Mouse (Mus musculus) right cerebral cortex, postnatal 10 days (tissue): Measurements from ENCODE around the gene Dnah17.

ENCODE experiments used
- DNase-seq, 2 experiments: peaks; one replicate each; pipeline ENCODE4 v3.0.0; 2021; ENCODE audit warnings: low spot score in 2 of 2

The Dnah17 gene

DNA sequence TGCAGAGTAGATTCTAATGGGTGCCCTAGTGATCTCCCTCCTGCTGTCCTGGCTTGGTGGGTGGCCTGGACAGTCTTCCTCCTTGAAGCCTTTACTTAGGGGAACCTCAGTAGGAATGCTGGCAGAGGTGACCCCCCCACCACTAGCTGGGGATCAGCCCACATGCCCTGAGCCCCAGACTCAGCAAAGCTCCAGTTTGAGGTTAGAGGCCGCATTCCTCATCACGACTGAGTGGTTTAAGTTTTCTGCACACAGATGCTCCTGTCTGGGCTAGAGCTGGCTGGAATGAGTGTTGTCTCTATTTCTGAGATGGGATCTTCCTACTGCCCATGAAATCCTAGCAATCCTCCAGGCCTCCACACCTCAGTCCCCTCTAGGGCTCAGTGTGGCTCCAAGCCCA, 106.3 kb downstream of the Dnah17 start:
- no peak for DNase-seq

DNA sequence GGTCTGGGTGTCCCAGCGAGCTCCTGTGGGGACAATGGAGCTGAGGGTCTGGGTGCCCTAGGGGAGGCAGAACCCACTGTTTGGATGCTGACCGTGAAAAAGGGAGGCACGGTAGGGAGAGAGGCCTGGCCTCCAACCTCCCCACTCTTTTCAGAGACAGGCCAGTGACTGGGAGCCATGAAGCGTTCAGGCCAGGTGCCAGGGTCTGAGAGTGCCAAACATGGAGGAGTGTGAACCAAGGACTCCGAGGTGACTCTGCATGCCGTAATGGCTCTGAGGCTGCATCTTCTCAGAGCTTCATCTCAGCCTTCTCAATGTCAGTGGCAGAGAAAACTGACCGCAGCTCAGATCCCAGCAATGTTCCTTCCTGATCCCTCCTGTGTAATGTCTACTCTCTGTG, 107.0 kb downstream of the Dnah17 start:
- no peak for DNase-seq

DNA sequence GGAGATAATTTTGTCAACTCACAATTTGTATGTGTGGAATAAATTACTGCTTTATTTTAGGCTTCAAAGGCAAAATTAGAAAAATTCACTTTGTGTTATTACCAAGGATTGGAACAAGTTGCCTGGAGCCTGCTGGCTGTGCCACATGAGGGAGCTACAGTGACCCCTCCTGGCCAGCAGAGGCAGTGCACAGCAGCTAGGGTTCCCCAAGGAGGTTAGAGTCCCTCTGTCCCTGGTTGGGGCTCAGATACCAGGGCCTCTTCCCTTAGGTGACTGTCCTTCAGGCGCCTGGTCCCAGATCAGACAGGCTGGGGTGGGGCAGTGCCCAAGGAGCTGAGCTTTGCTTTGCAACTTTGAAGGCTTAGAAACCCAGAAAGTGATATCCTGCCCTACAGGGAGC, 108.6 kb downstream of the Dnah17 start:
- peak; percentile 68 to 80 for DNase-seq

DNA sequence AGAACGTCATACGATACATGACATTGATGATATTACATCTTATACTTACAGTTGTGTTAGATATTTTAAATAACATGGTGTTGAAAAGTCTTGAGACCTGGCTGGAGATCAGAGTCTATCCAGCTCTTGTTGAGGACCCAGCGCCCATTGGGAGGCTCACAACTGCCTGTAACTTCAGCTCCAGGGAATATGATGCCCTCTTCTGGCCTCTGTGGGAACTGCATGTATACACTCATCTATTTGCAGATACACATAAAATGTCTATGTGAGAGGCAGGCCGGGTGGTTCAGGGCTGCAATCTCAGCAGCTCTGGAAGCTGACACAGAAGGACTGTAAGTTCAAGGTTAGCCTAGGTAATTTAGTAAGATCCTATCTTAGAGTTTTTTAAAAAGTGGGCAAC, 112.1 kb downstream of the Dnah17 start:
- DNase-seq: no peak

DNA sequence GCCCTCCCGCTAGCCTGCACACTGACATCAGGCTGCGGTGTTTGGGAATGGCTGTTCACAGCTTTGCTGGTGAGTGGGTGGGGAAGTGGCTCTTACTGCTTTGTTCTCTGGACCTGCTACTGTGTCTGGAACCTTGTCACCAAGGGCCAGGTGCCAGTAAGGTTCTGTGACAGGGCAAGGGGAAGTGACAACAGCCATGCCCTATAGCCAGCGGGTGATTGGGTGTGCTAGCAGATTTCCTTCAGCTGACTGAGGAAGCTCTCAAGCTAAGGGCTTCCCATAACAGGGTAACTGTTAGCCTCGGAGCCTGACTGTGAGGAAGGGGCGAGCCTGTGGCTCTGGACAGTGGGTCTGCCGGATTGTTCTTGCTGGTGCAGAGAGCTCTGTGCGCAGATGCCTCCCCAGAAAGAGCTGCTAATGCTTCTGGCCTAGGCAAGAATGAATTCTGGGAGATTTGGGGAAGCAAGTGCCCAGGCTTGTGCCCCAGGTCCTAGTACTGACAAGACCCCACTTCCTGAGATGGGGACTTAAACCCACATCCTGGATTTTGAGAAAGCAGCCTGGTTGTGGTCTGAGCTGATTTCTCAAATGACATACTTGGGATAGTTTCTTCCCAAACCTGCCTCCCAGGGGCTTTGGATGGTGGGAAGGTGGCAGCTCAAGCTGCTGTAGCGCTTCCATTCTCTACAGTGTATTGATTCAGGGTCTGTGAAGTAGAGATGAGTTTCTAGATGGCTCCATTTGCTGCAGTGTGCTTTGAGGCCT, 114.9 kb downstream of the Dnah17 start:
- DNase-seq: no peak

DNA sequence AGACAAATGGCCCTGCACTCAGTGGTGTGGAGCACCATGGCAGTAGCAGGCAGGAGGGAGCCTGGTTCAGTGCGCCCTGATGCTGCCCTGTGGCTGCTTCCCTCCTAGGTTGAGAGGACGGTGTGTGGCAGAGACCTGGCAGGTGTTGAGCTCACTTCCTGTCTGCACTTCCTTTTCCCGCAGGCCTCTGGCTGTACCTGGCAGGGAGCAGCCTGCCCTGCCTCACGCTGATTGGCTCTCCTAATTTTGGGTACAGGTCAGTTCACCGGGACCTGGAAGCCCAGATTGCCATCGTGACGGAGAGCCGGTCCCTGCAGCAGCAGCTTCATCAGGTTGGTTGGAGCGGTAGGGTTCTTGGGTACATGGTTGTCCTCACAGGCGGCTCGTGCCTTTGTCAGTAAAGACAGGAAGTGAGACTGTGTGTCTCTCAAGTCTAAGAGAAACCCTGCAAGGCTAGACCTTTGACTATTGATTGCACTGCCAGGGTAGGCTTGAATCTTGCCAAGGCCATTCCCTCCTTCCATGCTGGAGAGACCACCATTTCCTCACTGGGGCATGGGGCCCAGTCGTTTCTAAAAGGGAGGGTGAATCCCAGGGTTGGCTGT, 115.9 kb downstream of the Dnah17 start:
- no peak for DNase-seq

DNA sequence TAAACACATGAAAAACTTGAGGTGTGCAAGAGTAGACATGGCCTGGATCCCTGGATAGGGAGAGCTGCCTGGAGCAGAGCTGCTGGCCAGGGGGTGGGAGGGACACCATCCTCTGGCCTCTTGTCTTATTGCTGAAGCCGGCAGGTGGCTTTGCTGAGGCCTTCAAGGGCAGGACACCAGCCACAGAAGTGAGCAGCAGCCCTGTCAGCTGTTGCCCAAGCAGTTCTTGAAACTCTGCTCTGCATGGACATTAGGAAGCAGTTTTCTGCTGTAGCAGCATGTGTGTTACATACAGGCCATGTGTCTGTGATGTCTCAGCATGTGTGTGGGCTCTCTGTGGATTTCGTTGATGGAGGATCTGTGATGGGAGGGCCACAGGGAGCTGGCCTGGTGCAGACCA, 117.1 kb downstream of the Dnah17 start:
- no peak for DNase-seq

DNA sequence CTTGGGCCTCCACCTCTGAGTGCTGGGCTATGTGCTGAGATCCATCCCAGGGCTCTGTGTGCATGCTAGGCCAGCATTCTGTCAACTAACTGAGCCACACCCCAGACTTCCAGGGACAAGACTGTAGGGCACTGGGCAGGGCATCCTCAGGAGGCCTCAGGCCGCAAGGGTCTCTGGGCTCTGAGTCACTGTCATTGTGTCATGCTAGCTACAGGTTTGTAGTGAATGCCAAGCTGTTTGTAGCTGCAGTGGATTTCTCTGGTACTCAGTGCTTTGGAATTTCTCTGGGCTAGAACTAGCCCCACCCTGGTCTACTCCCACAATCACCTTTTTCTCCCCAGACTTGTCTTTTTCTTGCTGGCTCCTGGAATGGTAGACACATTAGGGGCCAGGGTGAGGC, 117.8 kb downstream of the Dnah17 start:
- DNase-seq: no peak

DNA sequence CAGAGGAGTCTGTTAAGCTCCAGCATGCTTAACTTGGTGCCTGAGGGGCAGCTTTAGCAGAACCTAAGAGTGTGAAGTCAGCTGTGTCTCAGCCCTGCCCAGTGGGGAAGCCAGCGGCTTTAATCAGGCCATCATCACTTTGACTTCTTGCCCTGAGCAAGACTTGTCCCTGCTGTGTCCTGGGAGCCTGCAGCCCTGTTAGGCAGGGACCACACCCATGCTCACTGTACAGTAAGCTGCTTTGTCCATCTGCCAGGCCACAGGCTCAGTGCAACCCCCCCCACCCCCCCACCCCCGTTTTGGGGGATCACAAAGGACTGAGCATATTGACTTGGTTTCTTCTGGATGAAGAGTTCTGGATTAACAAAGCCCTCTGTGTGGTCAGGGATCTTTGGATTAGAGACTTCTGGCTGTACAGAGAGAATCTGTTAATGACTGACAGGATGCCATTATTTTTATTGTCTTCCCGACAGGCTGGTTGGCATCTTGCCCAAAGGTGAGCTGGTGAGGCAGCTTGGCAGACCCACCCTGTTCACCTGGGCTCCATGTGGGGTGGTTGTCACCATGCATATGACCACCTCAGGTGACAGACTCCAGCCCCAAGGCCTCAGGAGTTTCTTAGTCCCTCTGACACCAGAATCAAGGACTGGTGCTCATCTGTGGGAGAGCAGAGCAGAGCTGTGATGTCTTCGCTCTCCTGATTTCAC, 120.4 kb downstream of the Dnah17 start:
- no peak for DNase-seq

DNA sequence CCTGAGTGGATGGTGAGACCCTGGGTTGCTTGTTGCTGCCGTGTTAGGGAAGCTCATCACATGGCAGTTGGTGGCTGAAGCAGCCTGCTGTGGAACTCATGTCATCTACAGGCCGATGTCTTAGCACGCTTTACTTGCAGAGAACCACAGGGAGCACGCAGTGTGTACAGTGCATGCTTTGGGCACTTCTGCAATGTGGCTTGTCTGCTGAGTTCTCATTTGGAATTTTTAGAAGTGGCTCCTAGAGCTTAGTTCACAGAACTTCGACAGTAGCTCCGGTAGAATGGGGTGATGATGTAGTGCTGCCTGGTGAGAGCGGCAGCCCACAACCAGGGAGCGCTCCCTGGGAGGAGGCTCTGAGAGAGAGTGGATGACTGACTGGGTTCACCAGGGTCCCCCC, 121.6 kb downstream of the Dnah17 start:
- DNase-seq: no peak

DNA sequence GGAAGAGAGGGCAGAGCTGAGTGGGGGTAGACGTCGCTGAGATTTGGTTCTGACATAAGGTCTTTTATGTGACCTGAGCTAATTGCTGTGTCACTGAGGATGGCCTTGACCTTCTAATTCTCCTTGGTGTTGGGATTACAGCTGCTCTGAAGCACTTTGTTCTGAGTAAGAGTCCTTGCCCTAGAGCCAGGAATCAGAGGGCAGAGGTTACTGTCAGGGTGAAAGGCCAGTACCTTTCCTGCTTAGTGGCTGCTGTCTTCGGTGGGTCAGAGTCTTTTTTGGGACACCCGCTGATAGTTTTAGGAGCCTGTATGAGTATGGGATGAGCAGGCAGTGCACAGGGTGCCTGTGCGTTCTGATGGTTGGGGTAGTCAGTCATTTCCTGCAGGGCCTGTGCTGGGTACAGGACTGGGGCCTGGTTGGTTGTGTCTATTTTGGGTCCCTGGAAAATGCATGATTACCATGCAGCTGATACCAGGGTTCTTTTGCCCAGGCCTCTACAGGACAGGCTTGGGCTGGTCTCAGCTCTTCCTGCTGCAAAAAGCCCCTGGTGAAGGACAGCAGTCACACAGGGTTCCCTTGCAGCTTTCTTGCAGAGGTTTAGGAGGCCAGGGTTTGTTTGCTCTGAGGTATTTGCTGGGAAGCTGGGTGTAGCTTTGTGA, 122.2 kb downstream of the Dnah17 start:
- DNase-seq: no peak

DNA sequence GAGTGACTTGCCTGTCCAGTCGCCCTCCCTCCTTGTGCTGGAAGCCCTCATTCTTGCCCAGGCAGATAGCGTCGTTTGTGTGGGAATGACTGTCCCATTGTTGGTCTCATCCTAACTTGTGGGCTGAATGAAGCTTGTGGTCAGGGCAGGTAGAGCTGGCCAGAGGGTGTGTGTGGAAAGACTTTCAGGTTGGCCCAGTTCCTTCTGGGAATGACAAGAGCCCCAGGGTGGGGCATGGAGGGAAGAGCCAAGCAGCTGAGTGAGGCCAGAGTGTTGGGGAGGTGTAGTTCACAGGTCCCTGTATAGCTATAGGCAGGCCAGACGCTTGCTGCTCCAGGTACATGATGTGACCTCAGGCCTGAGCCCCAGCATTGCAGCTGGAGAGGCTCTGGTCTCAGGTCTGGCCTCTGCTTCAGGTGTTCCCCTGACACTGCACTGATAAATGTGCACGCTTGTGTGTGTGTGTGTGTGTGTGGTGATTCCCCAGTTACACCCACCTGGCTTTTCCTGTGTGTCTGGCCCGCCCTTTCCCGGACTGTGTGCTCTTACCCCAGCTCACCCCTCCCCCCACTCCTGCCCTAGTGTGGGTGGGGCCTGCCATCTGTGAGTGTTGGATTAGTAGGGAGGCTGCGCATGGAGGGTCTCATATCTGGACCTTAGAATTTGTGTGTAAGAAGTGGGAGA, 122.8 kb downstream of the Dnah17 start:
- DNase-seq: no peak

DNA sequence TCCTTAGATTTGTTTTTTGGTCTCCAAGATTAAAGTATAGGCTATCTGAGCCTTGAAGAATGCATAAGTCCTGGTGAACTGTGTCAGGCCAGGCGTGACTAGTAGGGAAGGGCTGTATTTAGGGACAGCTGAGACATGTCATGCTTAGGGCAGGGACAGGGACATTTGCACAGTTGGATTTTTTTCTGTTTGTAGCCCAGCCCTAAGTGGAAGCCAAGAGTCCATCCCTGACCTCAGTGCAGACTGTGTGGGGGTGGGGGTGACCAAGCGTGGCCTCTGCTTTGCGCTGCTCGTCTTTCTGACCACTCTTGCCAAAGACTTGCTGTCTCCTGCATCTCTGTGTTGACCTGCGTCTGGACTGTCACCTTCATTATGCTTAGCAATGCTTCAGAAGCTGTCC, 126.2 kb downstream of the Dnah17 start:
- DNase-seq: no peak

DNA sequence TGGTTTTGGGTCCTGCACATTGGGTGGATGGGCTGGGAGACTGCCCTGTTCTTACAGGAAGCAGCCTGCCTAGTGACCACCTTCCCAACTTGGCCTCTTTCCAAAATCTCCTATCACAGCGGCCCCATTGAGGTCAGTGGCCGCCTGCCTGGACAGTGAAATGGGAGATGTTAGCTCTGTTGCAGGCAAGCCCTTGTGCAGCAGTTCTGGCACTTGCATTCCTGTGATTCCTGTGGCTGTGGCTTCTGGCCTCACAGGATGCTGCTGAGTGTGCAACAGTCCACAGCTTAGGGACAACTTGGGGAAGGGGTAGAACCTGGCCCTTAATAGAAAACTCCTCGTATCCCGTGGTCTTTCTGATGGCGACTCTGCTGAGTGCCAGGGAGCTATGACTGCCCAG, 126.7 kb downstream of the Dnah17 start:
- DNase-seq: no peak

DNA sequence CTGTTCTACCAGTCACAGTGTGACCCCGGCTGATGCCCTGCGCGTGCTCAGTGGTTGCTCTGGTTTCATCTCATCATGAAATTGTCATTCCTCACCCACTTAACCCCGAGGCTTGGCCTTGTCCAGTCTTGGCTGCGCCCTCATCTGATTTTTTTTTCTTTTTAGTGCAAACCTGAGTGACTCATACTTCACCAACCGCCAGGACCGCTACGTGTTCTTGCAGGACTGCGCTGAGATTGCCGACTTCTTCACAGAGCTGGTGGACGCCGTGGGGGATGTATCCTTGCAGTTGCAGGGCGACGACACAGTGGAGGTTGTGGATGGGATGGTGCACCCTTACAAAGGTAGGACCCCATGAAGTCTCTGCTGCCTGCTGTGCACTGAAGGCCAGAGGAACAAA, 127.3 kb downstream of the Dnah17 start:
- no peak for DNase-seq

DNA sequence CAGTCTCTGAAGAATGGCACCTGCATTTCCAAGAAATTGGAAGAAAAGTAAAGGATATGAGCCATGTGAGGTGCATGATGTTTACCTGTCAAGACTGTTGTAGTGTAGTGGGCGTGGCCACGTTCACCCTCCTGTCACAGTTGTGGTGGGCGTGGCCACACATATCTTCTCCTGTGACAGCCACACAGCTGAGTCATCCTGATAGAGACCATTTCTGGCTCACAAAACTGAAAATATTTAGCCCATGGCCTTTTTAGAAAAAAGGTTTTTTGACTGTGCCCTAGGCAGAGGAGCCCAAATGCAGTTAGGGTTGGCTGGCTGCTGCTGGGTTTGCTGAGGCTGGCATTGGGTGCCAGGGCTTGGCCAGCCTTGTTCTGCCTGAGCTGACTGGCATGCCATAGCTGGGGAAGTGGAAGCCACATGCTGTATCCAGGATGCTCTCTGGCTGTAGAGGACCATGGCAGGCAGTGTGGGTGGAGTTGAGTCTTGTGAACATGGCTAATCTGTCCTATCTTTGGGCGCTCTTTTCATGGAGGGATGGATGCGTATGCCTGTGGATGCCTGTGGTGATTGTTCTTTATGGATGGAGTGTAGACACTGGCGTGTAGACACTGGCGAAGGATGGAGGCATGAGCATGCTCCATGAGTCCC, 129.7 kb downstream of the Dnah17 start:
- DNase-seq: no peak

DNA sequence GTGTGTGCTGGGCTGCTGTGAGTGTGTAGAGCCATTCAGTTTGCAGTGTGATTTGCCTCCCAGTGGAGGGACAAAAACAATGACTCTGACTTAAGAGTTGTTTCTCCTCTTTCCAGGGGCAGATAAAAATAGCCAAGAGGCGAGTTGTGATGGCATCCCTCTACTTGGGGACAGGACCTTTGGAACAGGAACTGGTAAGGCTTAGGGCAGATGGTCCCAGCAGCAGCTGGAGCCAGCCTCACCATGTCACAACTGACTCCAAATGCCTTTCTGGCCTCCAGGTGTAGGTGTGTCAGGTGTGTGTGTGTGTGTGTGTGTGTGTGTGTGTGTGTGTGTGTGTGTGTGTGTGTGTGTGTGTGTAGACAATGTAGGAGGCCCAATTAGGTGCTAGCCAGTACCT, 130.4 kb downstream of the Dnah17 start:
- DNase-seq: no peak

DNA sequence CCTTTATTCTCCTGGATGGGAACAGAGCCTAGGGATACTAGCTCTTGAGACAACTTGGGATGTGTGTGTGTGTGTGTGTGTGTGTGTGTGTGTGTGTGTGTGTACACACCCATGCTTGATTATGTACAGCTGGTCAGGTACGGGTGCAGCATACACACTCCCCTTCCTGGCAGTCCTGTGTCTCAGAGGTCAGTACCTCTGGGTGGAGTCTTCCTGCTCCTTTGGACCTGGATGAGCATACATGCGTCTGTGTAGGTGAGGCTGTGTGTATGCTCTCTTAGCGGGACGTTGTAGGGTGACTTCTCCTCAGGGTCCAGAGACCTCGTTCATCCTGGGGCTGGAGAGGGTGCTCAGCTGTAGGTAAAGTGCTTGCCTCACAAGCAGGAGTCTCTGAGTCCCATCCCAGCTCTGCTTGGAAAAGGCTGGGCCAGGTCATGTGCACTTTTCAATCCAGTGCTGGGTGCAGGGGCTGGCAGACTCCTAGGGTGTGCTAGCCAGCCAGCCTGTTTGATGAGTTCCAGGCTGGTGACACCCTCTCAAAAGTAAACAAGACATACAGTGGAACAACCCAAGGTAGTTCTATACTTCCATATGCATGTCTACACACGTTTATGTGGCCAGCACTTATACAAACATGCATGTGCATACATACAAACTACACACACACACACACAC, 131.0 kb downstream of the Dnah17 start:
- DNase-seq: no peak

DNA sequence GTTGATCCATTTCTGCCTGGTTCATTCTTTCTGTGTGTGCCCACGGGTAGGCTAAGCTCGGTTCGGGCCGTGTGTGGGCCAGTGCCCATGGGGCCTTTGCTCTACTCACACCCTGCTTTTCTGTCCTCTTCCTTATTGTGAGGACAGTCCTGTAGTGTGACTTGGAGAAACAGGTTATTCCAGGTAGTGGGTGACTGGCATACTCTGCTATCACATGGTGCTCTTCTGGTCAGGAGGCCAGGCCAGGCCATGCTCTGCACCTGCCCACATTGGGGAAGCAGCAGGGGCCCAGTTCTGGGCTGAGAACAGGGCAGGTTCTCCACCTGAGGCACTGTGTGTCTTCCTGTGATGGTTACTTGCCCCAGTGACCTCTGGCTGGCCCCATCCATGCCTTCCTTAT, 132.1 kb downstream of the Dnah17 start:
- DNase-seq: no peak

DNA sequence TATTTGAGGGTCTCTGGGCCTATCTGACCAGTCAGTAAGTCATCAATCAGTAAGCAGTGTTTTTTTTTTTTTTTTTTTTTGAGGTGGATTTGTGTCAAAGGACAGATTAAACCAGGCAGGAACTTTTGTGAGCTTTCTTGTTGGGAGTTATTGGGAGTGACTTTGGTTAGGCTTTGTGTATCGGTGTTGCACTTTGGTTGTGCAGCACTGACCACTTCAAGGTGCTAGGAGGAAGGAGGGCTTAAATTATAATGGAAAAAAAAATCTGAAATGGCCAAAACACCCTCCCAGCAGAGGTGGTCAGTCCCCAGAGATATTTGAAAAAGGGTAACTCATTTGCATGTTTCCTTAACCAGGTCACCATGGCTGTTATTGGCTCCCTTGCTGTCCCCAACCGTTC, 133.3 kb downstream of the Dnah17 start:
- no peak for DNase-seq

DNA sequence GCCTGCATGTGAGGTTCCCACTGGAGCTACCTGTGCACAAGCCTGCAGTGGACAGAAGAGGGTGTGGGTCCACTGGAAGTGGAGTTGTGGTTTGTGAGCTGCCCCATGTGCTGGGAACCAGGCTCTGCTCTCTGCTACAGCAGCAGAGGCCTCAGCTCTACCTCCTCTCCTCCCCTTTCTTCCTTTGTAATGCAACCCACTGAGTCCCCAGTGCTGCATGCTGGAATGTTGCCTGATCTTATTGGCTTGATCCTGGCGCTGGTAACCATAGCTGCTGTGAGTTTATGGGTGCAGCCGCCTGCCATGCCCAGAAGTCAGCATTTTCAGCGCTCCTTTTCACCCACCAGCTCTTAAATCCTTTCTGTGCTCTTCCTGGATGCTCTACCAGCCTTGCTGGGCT, 134.4 kb downstream of the Dnah17 start:
- no peak for DNase-seq
